13 mouse cellular contexts compared by ENCODE assay signal in genomic region chr2:169494503-169495311, GRCm38 (mm10).
A peak's percentile ranks its signal among the peaks of the same experiment; 100 is the strongest.
DNase-seq lines count a peak whose midpoint lies in the region; ATAC-seq and TF ChIP-seq lines count a peak whose summit lies in the region.
"Had no signal": no experiment of that assay in that cellular context is flagged by ENCODE, and none has a peak within 500 bp of the region (broad histone marks: within the 10 kb centered on the region; RNA-seq: fewer than 3 reads in every experiment).

No protein-coding gene starts in this region.

- 0 out of 2 replicates have a peak overlapping the region, but pooled peaks have one; percentile 22 for H3K27ac ChIP-seq in intestine, embryonic 15.5 days
- H3K27ac ChIP-seq in lung, postnatal 0 days (ENCODE audit: low read length), result no peak overlapping the region
- H3K27ac ChIP-seq: embryonic facial prominence, embryonic 13.5 days; hindbrain, embryonic 13.5 days; midbrain, embryonic 12.5 days had no signal

- no peak overlapping the region for H3K4me3 ChIP-seq in intestine, embryonic 15.5 days (replicated peaks)
- H3K4me3 ChIP-seq in lung, postnatal 0 days (ENCODE audit: low read depth, low read length), result no peak overlapping the region
- H3K4me3 ChIP-seq: embryonic facial prominence, embryonic 13.5 days; hindbrain, embryonic 13.5 days; liver, embryonic 15.5 days; midbrain, embryonic 12.5 days had no signal

- ATAC-seq in intestine, embryonic 15.5 days, result peak; percentile 46; the same call in 1 of the 2 replicates
- peak; percentile 65 for ATAC-seq in lung, postnatal 0 days

- H3K36me3 ChIP-seq in intestine, embryonic 15.5 days, result no peaks in the 10 kb centered on the region
- no peaks in the 10 kb centered on the region for H3K36me3 ChIP-seq in lung, postnatal 0 days (ENCODE audit: insufficient read depth, low read length)
- H3K36me3 ChIP-seq: embryonic facial prominence, embryonic 13.5 days; hindbrain, embryonic 13.5 days; liver, embryonic 15.5 days; midbrain, embryonic 12.5 days had no signal

- TF ChIP-seq EP300 in lung, postnatal 0 days (IDR thresholded peaks at IDR 0.05), result no peak

- H3K4me2 ChIP-seq in intestine, embryonic 15.5 days (replicated peaks), result no peak overlapping the region
- H3K4me2 ChIP-seq in lung, postnatal 0 days (replicated peaks; ENCODE audit: low read depth, low read length), result no peak overlapping the region
- H3K4me2 ChIP-seq: hindbrain, embryonic 13.5 days; midbrain, embryonic 12.5 days had no signal

- H3K9me3 ChIP-seq in intestine, embryonic 15.5 days, result no peaks in the 10 kb centered on the region
- H3K9me3 ChIP-seq in lung, postnatal 0 days (ENCODE audit: low read length), result no peaks in the 10 kb centered on the region
- H3K9me3 ChIP-seq: embryonic facial prominence, embryonic 13.5 days; hindbrain, embryonic 13.5 days; liver, embryonic 15.5 days; midbrain, embryonic 12.5 days had no signal

- DNase-seq in heart, adult 11 months, result peak; percentile 45
- no peak for DNase-seq in heart, postnatal 36 days
- peak; percentile 36 for DNase-seq in kidney, postnatal 10 days
- DNase-seq in kidney, adult 8-10 months, result no peak
- peak; percentile 50 for DNase-seq in lung, postnatal 0 days (ENCODE audit: low spot score)
- no peak for DNase-seq in urinary bladder, postnatal 4 days (ENCODE audit: low spot score in 2 of 2)
- DNase-seq: cerebellum, adult 11 months; thymus, postnatal 4 days had no signal

- 48% methylated on average over 11 of the region's 11 CpGs for WGBS in intestine, embryonic 15.5 days
- 25% methylated on average over 11 of the region's 11 CpGs for WGBS in lung, postnatal 0 days

- TF ChIP-seq CTCF in lung, postnatal 0 days (IDR thresholded peaks at IDR 0.05), result no peak

- intact Hi-C loops in heart, postnatal 36 days (cut with DNase I), result no loop called here

- no peak overlapping the region for H3K9ac ChIP-seq in intestine, embryonic 15.5 days
- no peak overlapping the region for H3K9ac ChIP-seq in lung, postnatal 0 days (replicated peaks; ENCODE audit: low read depth)
- H3K9ac ChIP-seq: embryonic facial prominence, embryonic 13.5 days; hindbrain, embryonic 13.5 days; liver, embryonic 15.5 days; midbrain, embryonic 12.5 days had no signal

- peaks cover 13% of the 10 kb centered on the region for H3K4me1 ChIP-seq in intestine, embryonic 15.5 days (replicated peaks)
- 0 out of 2 replicates have a peak, but pooled peaks cover 4% of the 10 kb centered on the region for H3K4me1 ChIP-seq in lung, postnatal 0 days (ENCODE audit: insufficient read depth, low read depth, low read length)
- H3K4me1 ChIP-seq: liver, embryonic 15.5 days had no signal

- no peaks in the 10 kb centered on the region for H3K27me3 ChIP-seq in intestine, embryonic 15.5 days (replicated peaks)
- H3K27me3 ChIP-seq in lung, postnatal 0 days (replicated peaks; ENCODE audit: insufficient read depth, low read length), result no peaks in the 10 kb centered on the region
- H3K27me3 ChIP-seq: embryonic facial prominence, embryonic 13.5 days; hindbrain, embryonic 13.5 days; liver, embryonic 15.5 days; midbrain, embryonic 12.5 days had no signal

Comparison
In these comparisons a context has a peak if more than half of its experiments do, and no peak if none do; other contexts are left out.
1. DNase-seq: peak in heart, adult 11 months (single experiment), kidney, postnatal 10 days (single experiment) and lung, postnatal 0 days (single experiment); none in heart, postnatal 36 days (0 of 2), kidney, adult 8-10 months (0 of 2) and urinary bladder, postnatal 4 days (0 of 2).